8 mouse cellular contexts compared by ENCODE assay signal in genomic region chr5:101893820-101894515, GRCm38 (mm10).
DNase-seq lines count a peak whose midpoint lies in the region; ATAC-seq and TF ChIP-seq lines count a peak whose summit lies in the region.

No protein-coding gene starts in this region.

- no peaks in the 10 kb centered on the region for H3K27me3 ChIP-seq in splenic B cell, adult 2 months (ENCODE audit: control insufficient read depth, insufficient read depth, low read length, poor library complexity, severe bottlenecking)

- no peak overlapping the region for H3K27ac ChIP-seq in left cerebral cortex, adult 2 months

- H3K36me3 ChIP-seq in splenic B cell, adult 2 months (ENCODE audit: control insufficient read depth, insufficient read depth, low read length, poor library complexity, severe bottlenecking): no peaks in the 10 kb centered on the region

- H3K4me3 ChIP-seq in left cerebral cortex, adult 2 months: no peak overlapping the region

- intact Hi-C loops in left cerebral cortex, adult 2 months (cut with DNase I): loop anchor here (2.0 to 5.0 kb wide), 2 partner anchors 33 to 179 kb away; no protein-coding TSS in a partner anchor

- TF ChIP-seq CTCF in left cerebral cortex, adult 2 months (IDR thresholded peaks at IDR 0.05): peak; percentile 76

- ATAC-seq in cerebellum, adult (ENCODE audit: insufficient number of reproducible peaks, low FRiP score, low TSS enrichment): no peak

- peak; percentile 52 for DNase-seq in cerebellum, adult 11 months
- no peak for DNase-seq in left cerebral cortex, adult 2 months (ENCODE audit: extremely low spot score in 1 of 2, low spot score in 2 of 2)
- no peak for DNase-seq in left cerebral cortex, adult 11 months (ENCODE audit: low spot score)
- DNase-seq in R1 (ENCODE audit: low read depth, low spot score): peak; percentile 83
- DNase-seq in embryo, embryonic 9.5 days (ENCODE audit: extremely low spot score): peak; percentile 12
- peak; percentile 40 for DNase-seq in splenic B cell, adult 2 months (ENCODE audit: low read depth, low spot score)
- DNase-seq in thymus, postnatal 25 days: no peak

Comparison
In these comparisons a context has a peak if more than half of its experiments do, and no peak if none do; other contexts are left out.
1. DNase-seq: peak in cerebellum, adult 11 months (single experiment), R1 (single experiment), embryo, embryonic 9.5 days (single experiment) and splenic B cell, adult 2 months (single experiment); none in left cerebral cortex, adult 2 months (0 of 2), left cerebral cortex, adult 11 months (single experiment) and thymus, postnatal 25 days (single experiment).